Mouse (Mus musculus): ENCODE data around the gene Tmem86a. TPM values are rescaled to one million over a fixed set of nuclear protein-coding genes. Genes with fewer than 3 reads are reported as not detected.

Gene Tmem86a
- polyA plus RNA-seq, 1 experiment: 42.8 TPM

- H3K4me3 ChIP-seq (ENCODE audit: control insufficient read depth, low read depth, low read length): no peak overlapping the region
- no peaks in the 10 kb centered on the region; the same call in 1 of the 2 replicates for H3K4me1 ChIP-seq (ENCODE audit: control insufficient read depth, insufficient read depth, low read length)
- H3K36me3 ChIP-seq (ENCODE audit: control insufficient read depth, insufficient read depth, low read length): no peaks in the 10 kb centered on the region
- no peak for TF ChIP-seq CTCF (IDR thresholded peaks at IDR 0.05; ENCODE audit: control insufficient read depth, insufficient read depth, insufficient replicate concordance, low read depth, low read length)
- H3K27ac ChIP-seq (ENCODE audit: control insufficient read depth, insufficient read depth, low read depth, low read length): no peak overlapping the region
- no peaks in the 10 kb centered on the region for H3K27me3 ChIP-seq (ENCODE audit: control insufficient read depth, insufficient read depth, low read length)
Observed at GRCm38 (mm10) chr7:47076729-47077128, 26.3 kb downstream of the Tmem86a start.

DNA sequence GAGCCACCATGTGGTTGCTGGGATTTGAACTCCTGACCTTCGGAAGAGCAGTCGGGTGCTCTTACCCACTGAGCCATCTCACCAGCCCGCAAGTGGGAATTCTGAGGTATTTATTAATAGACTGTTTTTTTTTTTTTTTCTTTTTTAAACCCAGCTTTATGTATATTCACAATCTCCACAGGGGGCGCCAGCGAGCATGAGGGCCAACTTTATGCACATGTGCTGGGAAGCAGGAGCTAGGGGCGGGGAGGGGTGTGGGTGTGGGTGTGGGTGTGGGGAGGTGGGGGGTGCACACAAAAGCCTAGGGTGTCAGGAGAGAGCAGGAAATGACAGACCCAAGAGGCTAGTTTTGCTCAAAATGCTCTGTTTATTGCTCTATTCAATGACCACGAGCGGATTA, 27.1 kb downstream of the Tmem86a start:
- Histone ChIP-seq H3K36me3 (ENCODE audit: control insufficient read depth, insufficient read depth, low read length) (no peaks in the 10 kb centered on the region), H3K4me3 (ENCODE audit: control insufficient read depth, low read depth, low read length) (no peak overlapping the region), H3K27me3 (ENCODE audit: control insufficient read depth, insufficient read depth, low read length) (no peaks in the 10 kb centered on the region), H3K4me1 (ENCODE audit: control insufficient read depth, insufficient read depth, low read length) (no peaks in the 10 kb centered on the region; the same call in 1 of the 2 replicates), H3K27ac (ENCODE audit: control insufficient read depth, insufficient read depth, low read depth, low read length) (no peak overlapping the region)
- TF ChIP-seq CTCF (IDR thresholded peaks at IDR 0.05; ENCODE audit: control insufficient read depth, insufficient read depth, insufficient replicate concordance, low read depth, low read length): peak; percentile 41; the same call in 1 of the 2 replicates
- no peak for TF ChIP-seq POLR2A (IDR thresholded peaks at IDR 0.05; ENCODE audit: control insufficient read depth, low read depth, low read length)

GRCm38 (mm10) chr7:47080868-47081267, 30.5 kb downstream of the Tmem86a start:
- TF ChIP-seq CTCF (IDR thresholded peaks at IDR 0.05; ENCODE audit: control insufficient read depth, insufficient read depth, insufficient replicate concordance, low read depth, low read length): no peak
- no peak overlapping the region for H3K4me3 ChIP-seq (ENCODE audit: control insufficient read depth, low read depth, low read length)
- no peak overlapping the region for H3K27ac ChIP-seq (ENCODE audit: control insufficient read depth, insufficient read depth, low read depth, low read length)
- no peaks in the 10 kb centered on the region for H3K4me1 ChIP-seq (ENCODE audit: control insufficient read depth, insufficient read depth, low read length)
- no peaks in the 10 kb centered on the region for H3K36me3 ChIP-seq (ENCODE audit: control insufficient read depth, insufficient read depth, low read length)
- no peaks in the 10 kb centered on the region for H3K27me3 ChIP-seq (ENCODE audit: control insufficient read depth, insufficient read depth, low read length)

- H3K27ac ChIP-seq (ENCODE audit: control insufficient read depth, insufficient read depth, low read depth, low read length): no peak overlapping the region
Observed at GRCm38 (mm10) chr7:47081277-47081676, 30.9 kb downstream of the Tmem86a start.

GRCm38 (mm10) chr7:47085075-47085474, 34.7 kb downstream of the Tmem86a start:
- H3K27ac ChIP-seq (ENCODE audit: control insufficient read depth, insufficient read depth, low read depth, low read length): no peak overlapping the region
- no peaks in the 10 kb centered on the region for H3K27me3 ChIP-seq (ENCODE audit: control insufficient read depth, insufficient read depth, low read length)
- H3K4me3 ChIP-seq (ENCODE audit: control insufficient read depth, low read depth, low read length): no peak overlapping the region
- H3K36me3 ChIP-seq (ENCODE audit: control insufficient read depth, insufficient read depth, low read length): no peaks in the 10 kb centered on the region
- no peaks in the 10 kb centered on the region for H3K4me1 ChIP-seq (ENCODE audit: control insufficient read depth, insufficient read depth, low read length)
- TF ChIP-seq POLR2A (IDR thresholded peaks at IDR 0.05; ENCODE audit: control insufficient read depth, low read depth, low read length) (no peak), CTCF (IDR thresholded peaks at IDR 0.05; ENCODE audit: control insufficient read depth, insufficient read depth, insufficient replicate concordance, low read depth, low read length) (no peak)

More at GRCm38 (mm10) chr7:47081277-47081676, 30.9 kb downstream of the Tmem86a start:
- Histone ChIP-seq H3K4me1 (ENCODE audit: control insufficient read depth, insufficient read depth, low read length) (no peaks in the 10 kb centered on the region), H3K27me3 (ENCODE audit: control insufficient read depth, insufficient read depth, low read length) (no peaks in the 10 kb centered on the region), H3K4me3 (ENCODE audit: control insufficient read depth, low read depth, low read length) (no peak overlapping the region), H3K36me3 (ENCODE audit: control insufficient read depth, insufficient read depth, low read length) (no peaks in the 10 kb centered on the region)
- peak; percentile 51; the same call in 1 of the 2 replicates for TF ChIP-seq CTCF (IDR thresholded peaks at IDR 0.05; ENCODE audit: control insufficient read depth, insufficient read depth, insufficient replicate concordance, low read depth, low read length)
- TF ChIP-seq POLR2A (IDR thresholded peaks at IDR 0.05; ENCODE audit: control insufficient read depth, low read depth, low read length): no peak

DNA sequence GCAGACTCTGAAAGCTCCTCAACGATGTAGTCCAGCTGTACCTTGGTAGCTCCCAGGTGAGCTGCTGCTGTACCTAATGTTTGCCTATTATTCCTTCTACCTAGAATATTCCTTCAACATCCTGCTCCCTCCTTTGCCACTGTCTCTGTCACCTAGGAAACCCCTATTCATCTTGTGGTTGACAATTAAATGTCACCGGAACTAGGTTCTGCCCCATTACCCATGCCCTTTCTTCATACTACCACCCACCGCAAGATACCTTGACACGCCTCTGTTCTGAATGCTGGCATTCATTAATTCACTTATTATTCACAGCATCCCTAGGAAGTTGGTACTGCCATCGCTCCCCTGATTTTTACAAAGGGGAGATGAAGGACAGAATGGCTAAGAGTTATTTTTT, 43.5 kb downstream of the Tmem86a start:
- no peak overlapping the region for H3K4me3 ChIP-seq (ENCODE audit: control insufficient read depth, low read depth, low read length)
- no peak for TF ChIP-seq POLR2A (IDR thresholded peaks at IDR 0.05; ENCODE audit: control insufficient read depth, low read depth, low read length)
- TF ChIP-seq CTCF (IDR thresholded peaks at IDR 0.05; ENCODE audit: control insufficient read depth, insufficient read depth, insufficient replicate concordance, low read depth, low read length): no peak
- no peaks in the 10 kb centered on the region for H3K27me3 ChIP-seq (ENCODE audit: control insufficient read depth, insufficient read depth, low read length)
- H3K4me1 ChIP-seq (ENCODE audit: control insufficient read depth, insufficient read depth, low read length): no peaks in the 10 kb centered on the region
- no peak overlapping the region for H3K27ac ChIP-seq (ENCODE audit: control insufficient read depth, insufficient read depth, low read depth, low read length)
- no peaks in the 10 kb centered on the region for H3K36me3 ChIP-seq (ENCODE audit: control insufficient read depth, insufficient read depth, low read length)

DNA sequence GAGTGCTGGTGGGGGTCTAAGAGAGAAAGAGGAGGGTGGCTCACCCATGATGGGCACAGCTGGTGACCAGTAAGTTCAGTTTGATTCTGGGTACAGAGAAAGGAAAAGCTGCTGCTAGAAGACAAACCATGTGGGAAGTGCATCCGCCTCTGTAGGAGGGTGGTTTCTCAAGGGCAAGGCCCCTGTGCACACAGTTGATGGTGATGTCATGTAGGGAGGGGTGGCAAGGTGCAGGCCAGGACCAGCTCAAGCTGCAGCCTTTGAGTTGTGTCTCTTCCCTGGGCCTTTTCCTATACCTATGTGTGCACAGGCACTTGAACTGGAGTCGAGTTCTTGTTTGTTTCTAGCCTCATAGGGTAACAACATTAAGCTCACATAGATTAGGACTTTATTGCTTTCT, 44.6 kb downstream of the Tmem86a start:
- no peak for TF ChIP-seq CTCF (IDR thresholded peaks at IDR 0.05; ENCODE audit: control insufficient read depth, insufficient read depth, insufficient replicate concordance, low read depth, low read length)
- TF ChIP-seq POLR2A (IDR thresholded peaks at IDR 0.05; ENCODE audit: control insufficient read depth, low read depth, low read length): no peak
- H3K4me1 ChIP-seq (ENCODE audit: control insufficient read depth, insufficient read depth, low read length): no peaks in the 10 kb centered on the region
- no peak overlapping the region for H3K4me3 ChIP-seq (ENCODE audit: control insufficient read depth, low read depth, low read length)
- no peak overlapping the region for H3K27ac ChIP-seq (ENCODE audit: control insufficient read depth, insufficient read depth, low read depth, low read length)
- H3K27me3 ChIP-seq (ENCODE audit: control insufficient read depth, insufficient read depth, low read length): no peaks in the 10 kb centered on the region
- H3K36me3 ChIP-seq (ENCODE audit: control insufficient read depth, insufficient read depth, low read length): no peaks in the 10 kb centered on the region

DNA sequence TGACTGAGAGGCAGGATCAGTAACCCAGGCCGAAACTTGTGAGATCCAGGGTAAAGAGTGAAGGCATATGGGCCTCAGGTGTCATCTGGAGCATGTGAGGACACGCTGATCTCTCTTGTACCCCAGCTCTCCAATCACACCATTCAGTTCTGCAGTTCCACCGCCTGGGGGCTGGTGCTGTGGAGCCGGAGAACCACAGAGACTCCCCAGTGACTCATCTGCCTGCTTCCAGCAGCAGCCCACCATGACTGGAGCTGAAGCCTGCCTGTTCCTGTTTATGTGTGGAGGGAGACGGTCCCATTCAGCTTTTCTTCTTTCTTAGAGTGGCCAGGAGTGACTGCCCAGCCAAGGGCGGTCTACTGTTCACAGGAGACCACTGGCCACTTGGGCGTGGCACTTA, 47.6 kb downstream of the Tmem86a start:
- Histone ChIP-seq H3K27me3 (ENCODE audit: control insufficient read depth, insufficient read depth, low read length) (no peaks in the 10 kb centered on the region), H3K4me3 (ENCODE audit: control insufficient read depth, low read depth, low read length) (no peak overlapping the region), H3K4me1 (ENCODE audit: control insufficient read depth, insufficient read depth, low read length) (no peaks in the 10 kb centered on the region), H3K36me3 (ENCODE audit: control insufficient read depth, insufficient read depth, low read length) (no peaks in the 10 kb centered on the region), H3K27ac (ENCODE audit: control insufficient read depth, insufficient read depth, low read depth, low read length) (no peak overlapping the region)
- TF ChIP-seq POLR2A (IDR thresholded peaks at IDR 0.05; ENCODE audit: control insufficient read depth, low read depth, low read length) (no peak), CTCF (IDR thresholded peaks at IDR 0.05; ENCODE audit: control insufficient read depth, insufficient read depth, insufficient replicate concordance, low read depth, low read length) (no peak)
